Mouse (Mus musculus) small intestine, adult 2 months (tissue): ENCODE results near the gene Pnliprp2.

Experiments
- CTCF ChIP-seq: fragments of 200-500 bp; IDR thresholded peaks from 2 replicates; pipeline ENCODE4 v1.5.1; 2012; ENCODE audit warnings: low read depth, mild to moderate bottlenecking, control low read depth, inconsistent platforms, low read length, moderate library complexity, mixed read lengths; ENCODE audit not compliant: insufficient replicate concordance, insufficient read length; ENCODE audit errors: extremely low read depth
- POLR2A ChIP-seq: fragments of 200-500 bp; IDR thresholded peaks from 2 replicates; pipeline ENCODE4 v1.6.1; 2012; ENCODE audit warnings: low read depth, mild to moderate bottlenecking, control low read depth, inconsistent platforms, low read length, moderate library complexity

- TF ChIP-seq POLR2A, result no peak
- TF ChIP-seq CTCF, result peak; percentile 73; the same call in 1 of the 2 replicates
Measured at GRCm38 (mm10) chr19:58806364-58806763, 46.8 kb downstream of the Pnliprp2 start.
